14 mouse cellular contexts compared by ENCODE assay signal in genomic region chr19:45441717-45442116, GRCm38 (mm10).
DNase-seq lines count a peak whose midpoint lies in the region; ATAC-seq and TF ChIP-seq lines count a peak whose summit lies in the region.
"Had no signal": no experiment of that assay in that cellular context is flagged by ENCODE, and none has a peak within 500 bp of the region (broad histone marks: within the 10 kb centered on the region; RNA-seq: fewer than 3 reads in every experiment).

No protein-coding gene starts in this region.

- ATAC-seq in hindbrain, embryonic 15.5 days (ENCODE audit: low FRiP score, low read depth) = no peak
- ATAC-seq in hindbrain, embryonic 16.5 days = no peak
- ATAC-seq in heart, postnatal 0 days (ENCODE audit: insufficient read depth, low read depth) = peak; percentile 66
- no peak for ATAC-seq in granulocyte monocyte progenitor cell, adult 5-6 weeks (replicated peaks; ENCODE audit: poor library complexity, severe bottlenecking)
- ATAC-seq: CD4-positive, CD25-positive, alpha-beta regulatory T cell, adult 4 months; forebrain, embryonic 15.5 days had no signal

- DNase-seq in Muller cell, postnatal 12 days (ENCODE audit: inconsistent ontology term) = peak; percentile 77
- peak; percentile 46 for DNase-seq in heart, adult 8-10 months (ENCODE audit: low spot score)
- DNase-seq in heart, postnatal 0 days (ENCODE audit: low spot score) = peak; percentile 39
- no peak for DNase-seq in cerebellum, postnatal 4 days (ENCODE audit: low spot score in 2 of 2)
- DNase-seq: kidney, adult 2 months; layer of hippocampus, postnatal 36 days; left cerebral cortex, postnatal 4 days; lung, adult 2 months; thymus, postnatal 14 days had no signal

- no peak for TF ChIP-seq CTCF in heart, postnatal 0 days (IDR thresholded peaks at IDR 0.05; ENCODE audit: low read depth)

- TF ChIP-seq EP300 in heart, postnatal 0 days (IDR thresholded peaks at IDR 0.05; ENCODE audit: low read depth) = no peak

- no peaks in the 10 kb centered on the region for H3K27me3 ChIP-seq in hindbrain, embryonic 15.5 days
- H3K27me3 ChIP-seq in hindbrain, embryonic 16.5 days (replicated peaks; ENCODE audit: control insufficient read depth, insufficient read depth, low read length) = no peaks in the 10 kb centered on the region
- no peaks in the 10 kb centered on the region for H3K27me3 ChIP-seq in heart, postnatal 0 days (ENCODE audit: control insufficient read depth, insufficient read depth, low read length)
- H3K27me3 ChIP-seq: forebrain, embryonic 15.5 days had no signal

- no peak overlapping the region for H3K4me3 ChIP-seq in hindbrain, embryonic 15.5 days
- no peak overlapping the region for H3K4me3 ChIP-seq in hindbrain, embryonic 16.5 days (ENCODE audit: low read length)
- H3K4me3 ChIP-seq in heart, postnatal 0 days (ENCODE audit: low read depth, low read length) = no peak overlapping the region
- H3K4me3 ChIP-seq: forebrain, embryonic 15.5 days had no signal

- 46% methylated on average over 7 of the region's 7 CpGs for WGBS in hindbrain, embryonic 15.5 days
- 48% methylated on average over 7 of the region's 7 CpGs for WGBS in hindbrain, embryonic 16.5 days
- WGBS in heart, postnatal 0 days = 17% methylated on average over 7 of the region's 7 CpGs

- no peaks in the 10 kb centered on the region for H3K9me3 ChIP-seq in hindbrain, embryonic 15.5 days
- no peaks in the 10 kb centered on the region for H3K9me3 ChIP-seq in hindbrain, embryonic 16.5 days (ENCODE audit: control insufficient read depth, low read length)
- no peaks in the 10 kb centered on the region for H3K9me3 ChIP-seq in heart, postnatal 0 days (replicated peaks; ENCODE audit: control insufficient read depth, low read length)
- H3K9me3 ChIP-seq: forebrain, embryonic 15.5 days had no signal

- H3K4me1 ChIP-seq in hindbrain, embryonic 15.5 days (replicated peaks) = peaks cover 37% of the 10 kb centered on the region
- H3K4me1 ChIP-seq in hindbrain, embryonic 16.5 days (ENCODE audit: control insufficient read depth, insufficient read depth, low read depth, low read length) = peaks cover 18% of the 10 kb centered on the region
- 0 out of 2 replicates have a peak, but pooled peaks cover 4% of the 10 kb centered on the region for H3K4me1 ChIP-seq in heart, postnatal 0 days (ENCODE audit: control insufficient read depth, insufficient read depth)

- 0 out of 2 replicates have a peak overlapping the region, but pooled peaks have one; percentile 1 for H3K27ac ChIP-seq in hindbrain, embryonic 15.5 days (replicated peaks)
- H3K27ac ChIP-seq in hindbrain, embryonic 16.5 days (ENCODE audit: low read depth, low read length) = no peak overlapping the region
- peak overlapping the region; percentile 80 for H3K27ac ChIP-seq in heart, postnatal 0 days (ENCODE audit: low read depth)
- H3K27ac ChIP-seq: forebrain, embryonic 15.5 days had no signal

- H3K36me3 ChIP-seq in hindbrain, embryonic 15.5 days = no peaks in the 10 kb centered on the region
- H3K36me3 ChIP-seq in hindbrain, embryonic 16.5 days (ENCODE audit: control insufficient read depth, insufficient read depth, low read length) = no peaks in the 10 kb centered on the region
- H3K36me3 ChIP-seq in heart, postnatal 0 days (replicated peaks; ENCODE audit: control insufficient read depth, insufficient read depth, low read length) = 0 out of 2 replicates have a peak, but pooled peaks cover 4% of the 10 kb centered on the region
- H3K36me3 ChIP-seq: forebrain, embryonic 15.5 days had no signal

- no peak overlapping the region for H3K9ac ChIP-seq in hindbrain, embryonic 15.5 days
- H3K9ac ChIP-seq in hindbrain, embryonic 16.5 days (ENCODE audit: low read depth, low read length) = no peak overlapping the region
- 0 out of 2 replicates have a peak overlapping the region, but pooled peaks have one; percentile 5 for H3K9ac ChIP-seq in heart, postnatal 0 days (replicated peaks; ENCODE audit: low read depth, low read length)
- H3K9ac ChIP-seq: forebrain, embryonic 15.5 days had no signal

- H3K4me2 ChIP-seq in hindbrain, embryonic 15.5 days = no peak overlapping the region
- H3K4me2 ChIP-seq in hindbrain, embryonic 16.5 days (ENCODE audit: low read length) = no peak overlapping the region
- H3K4me2 ChIP-seq in heart, postnatal 0 days (ENCODE audit: low read depth, low read length) = peak overlapping the region; percentile 41
- H3K4me2 ChIP-seq: forebrain, embryonic 15.5 days had no signal

Comparison
In these comparisons a context has a peak if more than half of its experiments do, and no peak if none do; other contexts are left out.
1. DNase-seq: peak in Muller cell, postnatal 12 days (single experiment), heart, adult 8-10 months (single experiment) and heart, postnatal 0 days (single experiment); none in cerebellum, postnatal 4 days (0 of 2).